Mouse (Mus musculus) olfactory bulb, adult 2 months (tissue): ENCODE results near the gene Nphp1.

ENCODE experiments used
- CTCF ChIP-seq: fragments of 200-500 bp; IDR thresholded peaks from 2 replicates; pipeline ENCODE4 v1.5.1; 2012; ENCODE audit warnings: low read depth, mild to moderate bottlenecking, low read length, moderate library complexity; ENCODE audit not compliant: insufficient read depth
- POLR2A ChIP-seq: fragments of 200-500 bp; IDR thresholded peaks from 2 replicates; pipeline ENCODE4 v1.6.1; 2012; ENCODE audit warnings: mild to moderate bottlenecking, low read depth, low read length, moderate library complexity; ENCODE audit not compliant: insufficient read depth

DNA sequence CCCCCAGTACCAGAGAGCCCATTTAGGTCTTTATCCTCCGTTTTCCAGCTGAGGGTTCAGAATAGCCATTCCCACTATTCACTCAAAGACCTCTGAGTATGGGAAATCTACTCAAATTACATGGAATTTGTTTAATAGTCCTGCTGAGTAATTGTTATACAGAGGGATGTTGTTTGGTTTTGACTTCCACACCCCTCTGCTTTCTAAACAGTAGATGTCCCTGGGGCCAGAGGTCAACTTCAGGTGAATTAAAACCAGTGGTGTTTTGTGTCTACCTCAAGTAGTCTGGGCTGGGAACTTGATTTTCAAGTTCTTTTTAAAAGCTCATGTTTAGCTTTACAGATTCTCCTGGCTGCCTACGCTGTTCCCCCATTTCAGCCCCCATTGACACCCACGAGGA lies 74.0 kb downstream of the Nphp1 start:
- TF ChIP-seq POLR2A (no peak), CTCF (no peak)
